Mouse (Mus musculus) spleen, adult 2 months (tissue): ENCODE data around the gene Tbx3. TPM values are rescaled to one million over a fixed set of nuclear protein-coding genes. Genes with fewer than 3 reads are reported as not detected.

Experiments
- DNase-seq, 2 experiments: peaks; one replicate each; pipeline versions ENCODE4 v3.0.0 to v3.0.0-alpha.2; 2012 to 2021; ENCODE audit warnings: low spot score in 2 of 2, low read depth in 1 of 2
- H3K27ac ChIP-seq: fragments of 200-500 bp; 2 replicates; pipeline ENCODE4 v1.5.1; 2012; ENCODE audit warnings: low read length, inconsistent platforms; ENCODE audit not compliant: insufficient read depth
- H3K27me3 ChIP-seq: fragments of 200-500 bp; 2 replicates; pipeline ENCODE4 v1.6.1; 2012; ENCODE audit warnings: mild to moderate bottlenecking, moderate library complexity, low read length, inconsistent platforms; ENCODE audit not compliant: control insufficient read depth, insufficient read depth
- H3K36me3 ChIP-seq: fragments of 200-500 bp; 2 replicates; pipeline ENCODE4 v1.6.1; 2012; ENCODE audit warnings: mild to moderate bottlenecking, low read length, inconsistent platforms; ENCODE audit not compliant: control insufficient read depth, insufficient read depth
- H3K4me1 ChIP-seq: fragments of 200-500 bp; 2 replicates; pipeline ENCODE4 v1.6.1; 2011; ENCODE audit warnings: inconsistent platforms; ENCODE audit not compliant: control insufficient read depth, insufficient read depth, insufficient read length
- H3K4me3 ChIP-seq: fragments of 200-500 bp; 2 replicates; pipeline ENCODE4 v1.5.1; 2011; ENCODE audit warnings: mild to moderate bottlenecking, inconsistent platforms; ENCODE audit not compliant: insufficient read depth, insufficient read length; ENCODE audit errors: extremely low read depth
- CTCF ChIP-seq: fragments of 200-500 bp; IDR thresholded peaks from 2 replicates; pipeline ENCODE4 v1.5.1; 2011; ENCODE audit warnings: mild to moderate bottlenecking, inconsistent platforms; ENCODE audit not compliant: insufficient read depth, insufficient read length, insufficient replicate concordance; ENCODE audit errors: extremely low read depth
- POLR2A ChIP-seq: fragments of 200-500 bp; IDR thresholded peaks from 2 replicates; pipeline ENCODE4 v1.6.1; 2011; ENCODE audit warnings: low read depth, low read length, inconsistent platforms
- WGBS: fragments of 180-500 bp; shearing (Covaris S2); methylation state at CpG from one replicate; pipeline ENCODE4 v1.1.7; 2018; 5-methylcytosine and 5-hydroxymethylcytosine counted together
- polyA plus RNA-seq: library from polyadenylated mRNA; depleted of rRNA; stranded (reverse); fragments of >200 nt; gene quantifications from 2 replicates; pipeline ENCODE4 v1.2.3, GENCODE M21; 2012

The Tbx3 gene
- polyA plus RNA-seq, 1 experiment, result 0.88 TPM

GRCm38 (mm10) chr5:119704900-119705299 is 34.4 kb downstream of the Tbx3 start:
- H3K27ac ChIP-seq, result no peak overlapping the region
- DNase-seq, result no peak
- 72% methylated on average over 7 of the region's 7 CpGs for WGBS

GRCm38 (mm10) chr5:119706467-119706866 is 36.0 kb downstream of the Tbx3 start:
- TF ChIP-seq POLR2A (no peak), CTCF (no peak)
- WGBS, result 5% methylated on average over 17 of the region's 17 CpGs
- Histone ChIP-seq H3K27me3 (peaks cover 5% of the 10 kb centered on the region; the same call in 1 of the 2 replicates), H3K4me3 (no peak overlapping the region), H3K27ac (no peak overlapping the region), H3K36me3 (no peaks in the 10 kb centered on the region), H3K4me1 (no peaks in the 10 kb centered on the region)
- DNase-seq, result no peak

More at GRCm38 (mm10) chr5:119704900-119705299, 34.4 kb downstream of the Tbx3 start:
- TF ChIP-seq POLR2A (no peak), CTCF (no peak)
- Histone ChIP-seq H3K4me1 (no peaks in the 10 kb centered on the region), H3K4me3 (no peak overlapping the region; the same call in 1 of the 2 replicates), H3K27me3 (peaks cover 5% of the 10 kb centered on the region; the same call in 1 of the 2 replicates), H3K36me3 (no peaks in the 10 kb centered on the region)

GRCm38 (mm10) chr5:119708850-119709585 is 38.5 kb downstream of the Tbx3 start:
- Histone ChIP-seq H3K27me3 (peaks cover 5% of the 10 kb centered on the region; the same call in 1 of the 2 replicates), H3K27ac (no peak overlapping the region), H3K4me1 (no peaks in the 10 kb centered on the region), H3K36me3 (no peaks in the 10 kb centered on the region), H3K4me3 (no peak overlapping the region)
- no peak for DNase-seq
- WGBS, result 91% methylated on average over 14 of the region's 14 CpGs
- no peak for TF ChIP-seq POLR2A
- TF ChIP-seq CTCF, result no peak

GRCm38 (mm10) chr5:119709826-119710559 is 39.5 kb downstream of the Tbx3 start:
- Histone ChIP-seq H3K27me3 (peaks cover 5% of the 10 kb centered on the region; the same call in 1 of the 2 replicates), H3K4me1 (no peaks in the 10 kb centered on the region)
- 73% methylated on average over 18 of the region's 18 CpGs for WGBS

GRCm38 (mm10) chr5:119710756-119711155 is 40.3 kb downstream of the Tbx3 start:
- DNase-seq, result no peak
- H3K4me3 ChIP-seq, result no peak overlapping the region
- no peaks in the 10 kb centered on the region for H3K36me3 ChIP-seq
- WGBS, result 76% methylated on average over 7 of the region's 7 CpGs
- TF ChIP-seq POLR2A (no peak), CTCF (no peak)
- H3K4me1 ChIP-seq, result no peaks in the 10 kb centered on the region
- H3K27ac ChIP-seq, result no peak overlapping the region
- H3K27me3 ChIP-seq, result peaks cover 5% of the 10 kb centered on the region; the same call in 1 of the 2 replicates

More at GRCm38 (mm10) chr5:119709826-119710559, 39.5 kb downstream of the Tbx3 start:
- DNase-seq, result no peak
- Histone ChIP-seq H3K27ac (no peak overlapping the region), H3K4me3 (no peak overlapping the region), H3K36me3 (no peaks in the 10 kb centered on the region)
- TF ChIP-seq CTCF, result no peak
- TF ChIP-seq POLR2A, result no peak

- no peak overlapping the region for H3K4me3 ChIP-seq
- DNase-seq, result no peak
- WGBS, result 87% methylated on average over 5 of the region's 5 CpGs
Measured at GRCm38 (mm10) chr5:119711626-119712025, 41.2 kb downstream of the Tbx3 start.

GRCm38 (mm10) chr5:119712679-119713246 is 42.3 kb downstream of the Tbx3 start:
- H3K4me1 ChIP-seq, result no peaks in the 10 kb centered on the region
- 5% methylated on average over 22 of the region's 22 CpGs for WGBS
- H3K27me3 ChIP-seq, result no peaks in the 10 kb centered on the region
- TF ChIP-seq CTCF (peak; percentile 91), POLR2A (no peak)
- peak in 1 of 2 experiments; percentile 44 for DNase-seq
- H3K27ac ChIP-seq, result no peak overlapping the region
- no peaks in the 10 kb centered on the region for H3K36me3 ChIP-seq
- no peak overlapping the region for H3K4me3 ChIP-seq

More at GRCm38 (mm10) chr5:119711626-119712025, 41.2 kb downstream of the Tbx3 start:
- TF ChIP-seq POLR2A (no peak), CTCF (no peak)
- 0 out of 2 replicates have a peak, but pooled peaks cover under 1% of the 10 kb centered on the region for H3K27me3 ChIP-seq
- no peak overlapping the region for H3K27ac ChIP-seq
- no peaks in the 10 kb centered on the region for H3K36me3 ChIP-seq
- H3K4me1 ChIP-seq, result no peaks in the 10 kb centered on the region
